Mouse (Mus musculus): ENCODE measurements at regions not wholly inside any gene's neighbourhood (a gene's known extent, or its start where the extent isn't known, plus 50 kb on each side); places are given as distances from the start of the nearest gene placed in this dataset.

DNA sequence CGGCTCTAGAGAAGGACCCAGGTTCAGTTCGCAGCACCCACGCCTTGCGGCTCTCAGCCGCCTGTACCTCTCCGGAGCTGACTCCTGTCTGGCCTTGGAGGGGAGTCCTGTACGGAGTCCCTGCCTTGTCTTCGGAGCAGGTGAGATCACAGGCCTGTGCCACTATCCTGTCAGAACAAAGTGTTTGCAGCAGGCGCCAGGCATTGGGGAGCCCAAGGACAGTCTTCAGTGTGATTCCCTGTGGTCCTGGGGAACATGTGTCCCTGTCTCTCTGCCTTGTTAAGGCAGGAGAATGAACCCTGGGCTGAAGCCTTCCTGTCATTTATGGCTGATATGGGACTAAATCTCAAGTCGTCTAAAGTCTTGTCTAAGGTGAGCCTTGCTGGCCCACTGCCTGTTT, 176.5 kb downstream of the Vrk1 start:
- DNase-seq, result no peak

DNA sequence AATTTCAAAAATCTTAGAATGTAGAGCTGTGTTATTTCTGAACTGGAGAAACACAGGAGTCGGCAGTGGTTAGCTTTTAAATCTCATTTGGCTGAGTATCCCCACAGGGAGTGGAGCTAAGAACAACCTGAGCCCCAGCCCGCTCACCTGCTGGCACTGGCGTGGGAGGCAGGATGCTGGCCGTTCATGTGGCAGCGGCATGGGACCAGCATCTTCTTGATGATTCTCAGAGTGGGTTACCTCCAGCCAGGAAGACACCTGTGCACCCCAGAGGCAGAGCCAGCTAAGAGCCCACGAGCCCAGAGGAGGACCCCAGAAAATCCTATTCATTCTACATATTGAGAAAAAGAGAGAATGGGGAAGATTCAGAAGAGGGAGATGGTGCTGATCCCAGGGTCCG, 181.7 kb downstream of the Vrk1 start:
- no peak for DNase-seq

DNA sequence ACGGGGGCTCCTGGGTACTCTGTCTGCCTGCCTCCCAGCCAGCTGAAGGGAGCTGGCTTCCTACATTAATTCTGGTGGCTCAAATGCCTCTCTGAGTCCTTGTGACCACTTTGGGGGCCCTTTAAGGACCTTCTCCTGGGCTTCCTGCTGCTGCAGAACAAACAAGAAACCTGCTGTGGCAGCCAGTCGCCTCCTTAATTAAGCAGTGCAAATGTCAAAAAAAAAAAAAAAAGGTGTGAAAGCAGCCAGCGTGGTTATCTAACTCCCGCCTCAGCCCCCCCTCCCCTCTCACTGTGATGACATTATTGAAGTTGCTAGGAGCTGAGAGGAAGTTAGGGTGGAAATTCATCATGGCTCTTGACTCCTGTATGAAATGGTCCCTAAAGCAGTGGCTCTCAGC, 189.3 kb downstream of the Vrk1 start:
- DNase-seq, result no peak

DNA sequence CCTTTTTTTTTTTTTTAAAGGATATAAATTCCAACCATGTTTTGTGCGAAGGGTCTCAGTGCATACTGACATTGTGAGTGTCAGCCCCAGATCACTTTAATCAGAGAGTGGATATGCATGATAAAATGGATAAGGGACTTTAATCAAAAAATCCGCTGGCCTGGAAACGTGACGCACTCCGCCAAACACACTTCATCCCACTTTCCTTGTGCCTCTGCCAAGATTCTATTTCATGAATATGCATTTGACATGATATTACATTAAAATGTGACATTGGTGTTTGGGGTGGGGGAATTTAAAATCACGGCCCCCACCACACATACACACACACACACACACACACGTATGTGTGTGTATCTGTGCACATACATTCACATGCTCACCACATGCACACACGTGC, 193.5 kb downstream of the Vrk1 start:
- DNase-seq, result no peak

DNA sequence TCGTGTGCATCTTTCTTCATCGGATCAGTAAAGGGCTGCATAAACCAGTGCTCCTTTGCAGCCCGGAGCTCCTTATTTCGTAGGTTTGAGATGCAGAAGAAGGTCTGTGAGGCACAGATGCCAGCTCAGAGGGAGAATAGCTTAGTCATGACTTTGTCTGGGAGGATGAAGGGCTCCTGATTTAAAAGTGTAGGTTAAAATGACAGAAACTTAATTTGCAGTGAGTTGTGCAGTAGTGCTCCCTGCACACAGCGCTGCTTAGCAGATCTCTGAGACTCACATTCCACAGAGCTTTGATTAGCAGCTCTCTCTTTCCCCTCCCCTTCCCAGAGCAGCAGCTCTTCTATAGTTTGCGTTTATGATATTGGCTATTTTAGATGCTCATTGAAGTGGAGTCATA, 200.9 kb downstream of the Vrk1 start:
- DNase-seq, result no peak

DNA sequence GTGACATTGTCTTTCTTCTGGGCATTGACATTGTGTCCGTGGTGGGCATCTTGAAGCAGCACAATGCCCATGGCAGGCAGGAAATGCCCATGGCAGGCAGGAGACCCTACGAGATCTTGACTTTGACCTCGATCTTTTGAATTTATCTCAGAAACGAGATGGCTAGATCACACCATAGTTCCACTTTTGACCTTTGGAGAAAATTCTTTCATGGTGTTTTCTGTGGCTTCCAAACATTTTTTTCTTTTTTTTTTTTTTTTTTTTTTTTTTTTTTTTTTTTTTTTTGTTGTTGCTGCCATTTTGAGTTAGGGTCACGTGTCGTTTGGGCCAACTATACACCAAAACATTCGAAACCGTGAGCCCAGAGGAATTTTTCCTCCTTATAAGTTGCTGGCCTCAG, 201.5 kb downstream of the Vrk1 start:
- DNase-seq, result no peak

DNA sequence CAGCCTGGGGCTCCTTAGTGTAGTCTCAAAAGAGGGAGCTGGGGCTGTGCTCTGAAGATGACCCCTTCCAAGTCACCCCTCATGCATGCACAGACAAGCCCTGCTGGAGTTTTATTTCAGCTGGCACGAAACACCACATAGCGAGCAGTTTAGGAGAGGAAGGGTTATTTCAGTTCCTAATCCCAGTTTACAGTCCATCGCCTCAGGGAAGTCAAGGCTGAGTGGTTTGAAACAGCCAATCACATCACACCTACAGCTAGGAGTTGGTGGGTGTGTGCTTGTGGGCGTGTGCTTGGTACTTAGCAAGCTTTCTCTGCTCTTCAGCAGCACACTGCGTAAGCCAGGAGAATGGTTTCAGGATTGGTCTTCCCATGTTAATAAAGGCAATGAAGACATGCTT, 202.4 kb downstream of the Vrk1 start:
- DNase-seq, result no peak

DNA sequence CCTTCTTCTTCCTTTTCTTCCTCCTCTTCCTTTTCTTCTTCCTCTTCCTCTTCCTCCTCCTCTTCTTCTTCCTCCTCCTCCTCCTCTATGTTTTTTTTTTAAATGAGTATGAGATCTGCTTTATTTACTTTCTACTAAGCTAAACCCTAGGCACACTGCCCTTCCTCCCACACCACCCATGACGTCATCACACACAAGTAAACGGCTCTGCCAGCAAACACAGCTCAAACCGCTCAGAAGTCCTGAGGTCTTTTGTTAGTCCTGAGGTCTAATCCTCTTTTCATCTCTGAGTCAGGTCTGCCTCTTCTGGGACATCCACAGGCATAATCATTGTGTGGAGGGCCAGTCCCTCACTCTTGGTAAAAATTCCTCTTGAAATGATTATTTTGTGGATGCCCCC, 210.0 kb downstream of the Vrk1 start:
- no peak for DNase-seq

DNA sequence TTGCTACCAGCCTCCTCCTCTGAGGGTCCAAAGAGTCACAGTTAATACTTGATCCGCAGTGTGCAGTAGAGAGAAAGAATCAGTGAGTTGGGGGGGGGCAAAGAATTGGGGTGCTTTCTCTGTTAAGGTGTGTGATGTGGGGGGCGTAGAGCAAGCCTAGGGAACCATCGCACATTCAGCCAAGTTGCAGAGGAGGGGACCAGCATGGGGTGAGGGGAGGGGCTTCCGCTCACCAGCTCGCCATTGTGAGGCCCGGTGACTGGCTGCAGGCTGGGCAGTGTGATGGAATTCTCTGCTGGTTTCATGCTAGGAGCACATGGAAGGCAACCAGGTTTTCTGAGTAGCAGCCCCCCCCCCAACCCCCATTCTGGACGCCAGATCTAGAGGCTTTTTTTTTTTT, 216.2 kb downstream of the Vrk1 start:
- no peak for DNase-seq

DNA sequence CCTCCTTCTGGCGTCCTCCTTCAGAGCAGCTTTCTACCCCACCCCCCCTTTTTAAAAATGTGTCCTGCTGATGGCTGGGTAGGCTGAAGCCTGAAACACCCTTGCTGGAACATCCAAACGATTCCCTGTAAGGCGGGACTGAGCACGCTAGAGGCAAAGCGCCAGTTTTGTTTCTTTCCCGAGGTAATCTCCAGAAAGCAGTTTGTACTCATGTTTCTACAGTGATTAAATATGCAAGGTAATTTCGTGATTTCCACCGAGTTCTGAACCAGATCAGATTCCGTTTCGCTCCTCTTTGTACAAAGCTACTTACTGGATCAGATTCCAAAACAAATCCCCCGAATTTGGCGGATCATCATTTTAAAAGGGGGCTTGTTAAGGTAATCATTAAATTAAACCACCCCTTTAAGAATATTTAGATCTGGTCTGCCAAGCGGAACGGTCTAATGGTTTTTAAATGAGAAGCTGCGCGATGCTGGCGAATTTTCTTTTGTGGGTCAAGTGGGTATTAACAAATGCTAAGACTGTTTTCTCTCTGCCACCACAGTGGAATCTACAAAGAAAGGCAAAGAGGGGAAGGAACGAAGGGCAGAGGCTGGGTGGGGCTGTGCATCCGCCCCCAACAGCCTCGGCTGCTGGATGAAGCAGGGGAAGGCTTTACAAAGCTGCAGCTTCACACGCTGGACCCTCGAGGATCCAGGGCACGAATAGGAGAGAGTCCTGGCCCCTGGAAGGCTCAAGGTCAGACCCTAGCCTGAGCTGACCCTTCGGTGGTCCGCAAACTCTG, 216.9 kb downstream of the Vrk1 start:
- DNase-seq, result no peak

DNA sequence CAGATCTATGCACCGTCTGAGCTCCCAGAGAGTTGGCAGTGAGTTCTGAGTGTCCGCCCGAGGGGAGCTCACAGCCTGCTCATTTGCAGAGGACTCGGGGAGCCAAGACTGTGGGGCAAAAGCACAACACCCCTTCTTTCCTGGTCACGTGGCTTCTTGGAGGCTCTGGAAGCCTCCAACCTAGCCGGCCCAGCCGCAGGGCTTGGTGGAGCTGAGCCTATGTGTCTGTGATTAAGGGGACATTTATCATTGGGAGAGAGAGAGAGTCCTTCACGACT, 217.5 kb downstream of the Vrk1 start:
- no peak for DNase-seq

DNA sequence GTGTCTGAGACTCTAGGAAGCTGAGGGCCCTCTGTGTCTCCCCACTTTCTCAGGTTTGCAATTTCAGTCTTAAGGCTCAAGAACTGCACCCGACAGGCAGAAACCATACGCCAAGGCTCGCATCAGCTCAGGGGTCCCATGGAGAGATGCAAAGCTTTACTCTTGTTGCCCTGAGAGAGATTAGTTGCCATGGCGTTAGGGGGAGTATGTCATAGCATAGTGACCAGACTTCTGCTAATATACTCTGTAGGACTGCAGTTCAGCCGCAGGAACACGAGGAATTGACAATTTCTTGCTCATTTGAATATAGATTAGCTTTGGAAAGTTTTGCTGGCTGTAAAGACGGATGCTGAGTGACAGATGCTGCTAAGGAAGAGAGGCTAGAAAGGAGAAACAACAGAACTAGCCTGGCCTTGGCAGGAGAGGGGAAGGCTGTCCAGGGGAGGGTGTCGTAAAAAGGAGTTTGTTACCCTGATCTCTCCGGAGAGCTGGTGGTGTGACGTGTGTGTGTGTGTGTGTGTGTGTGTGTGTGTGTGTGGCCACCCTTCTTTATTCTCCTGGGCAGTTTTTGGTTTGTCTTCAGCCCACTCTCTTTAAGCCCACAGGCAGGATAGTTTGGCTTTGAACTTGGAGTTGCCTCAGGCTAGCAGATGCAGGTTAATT, 235.3 kb downstream of the Vrk1 start:
- DNase-seq, result no peak

DNA sequence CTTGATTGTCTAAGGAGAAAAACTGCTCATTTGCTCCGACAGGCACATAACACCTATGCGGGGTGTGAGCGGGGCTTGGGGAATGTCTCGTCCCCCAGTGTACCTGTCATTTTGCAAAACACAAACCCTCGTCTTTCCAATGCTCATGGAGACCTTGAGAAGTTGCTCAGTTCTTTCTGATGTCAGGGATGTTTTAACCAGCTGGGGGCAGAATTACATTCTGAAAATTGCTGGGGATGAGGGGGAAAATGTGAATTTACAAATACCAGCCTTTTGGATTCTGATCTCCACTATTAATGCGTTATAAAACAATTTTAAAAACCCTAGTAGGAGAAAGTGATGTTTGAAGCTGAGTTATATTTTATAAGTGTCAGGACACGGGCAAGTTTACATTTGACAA, 263.6 kb downstream of the Vrk1 start:
- no peak for DNase-seq

DNA sequence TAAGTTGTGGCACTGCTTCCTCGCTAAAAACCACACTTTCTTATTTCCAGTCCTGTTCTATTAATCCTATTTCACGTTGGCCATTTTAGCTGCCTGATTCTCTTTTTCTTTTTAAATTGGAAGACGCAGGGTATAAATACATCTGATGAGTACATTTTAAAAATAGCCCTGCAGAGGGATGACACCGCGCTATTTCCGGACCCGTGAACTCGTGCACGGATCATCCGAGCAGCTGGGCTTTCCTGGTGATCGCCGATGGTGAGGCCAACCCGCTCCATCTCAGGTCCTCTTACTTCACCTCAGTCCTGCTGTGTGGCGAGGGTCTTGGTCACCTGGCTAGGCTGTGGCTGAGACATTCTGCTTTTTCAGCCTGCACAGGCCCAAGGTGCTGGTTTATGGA, 267.9 kb downstream of the Vrk1 start:
- DNase-seq, result peak; percentile 13 to 26

DNA sequence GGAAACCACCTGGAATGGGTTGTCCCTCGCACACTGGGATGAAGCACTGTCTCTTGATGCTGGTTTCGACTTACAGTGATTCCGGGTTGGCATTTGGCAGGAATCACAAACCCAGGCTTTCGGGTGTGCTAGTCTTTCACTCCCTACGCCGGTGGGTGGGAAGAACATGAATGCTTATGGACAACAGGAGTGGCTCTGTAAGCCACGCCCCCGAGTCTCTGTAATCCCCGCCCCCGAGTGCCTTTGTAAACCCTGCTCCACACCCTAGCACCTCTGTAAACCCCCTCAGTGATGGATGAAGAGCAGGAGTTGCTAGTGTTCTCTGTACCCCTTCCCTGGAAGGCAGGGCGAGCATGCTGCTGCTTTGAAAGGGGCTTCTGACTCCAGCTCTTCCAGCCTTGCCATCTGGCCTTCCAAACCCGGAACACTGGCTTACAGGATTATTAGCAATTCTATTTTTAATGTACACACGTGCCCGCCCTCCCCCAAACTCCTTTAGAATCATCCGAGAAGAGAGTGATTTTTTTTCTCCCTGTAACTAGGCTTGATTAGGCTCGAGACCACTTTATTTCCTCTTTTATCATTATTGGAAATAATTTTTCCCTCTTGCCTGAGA, 272.6 kb downstream of the Vrk1 start:
- DNase-seq, result no peak

DNA sequence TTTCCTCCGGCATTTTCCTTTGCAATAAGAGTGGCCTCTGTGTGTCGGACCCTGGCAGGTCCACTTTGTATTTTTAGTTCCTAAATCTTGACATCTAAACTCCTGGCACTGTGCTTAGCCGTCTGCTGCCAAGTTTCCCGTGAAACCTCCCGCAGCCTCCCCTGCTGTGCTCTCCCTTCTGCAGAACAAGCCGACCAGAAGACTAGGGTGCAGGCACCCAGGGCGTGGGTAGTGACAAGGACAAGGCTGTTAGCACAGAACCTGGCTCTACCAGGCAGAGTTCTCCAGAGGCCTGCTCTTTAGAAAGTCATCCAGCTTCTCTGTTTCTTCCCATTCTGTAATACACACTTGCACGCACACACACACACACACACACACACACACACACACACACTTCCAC, 274.8 kb downstream of the Vrk1 start:
- DNase-seq, result no peak

DNA sequence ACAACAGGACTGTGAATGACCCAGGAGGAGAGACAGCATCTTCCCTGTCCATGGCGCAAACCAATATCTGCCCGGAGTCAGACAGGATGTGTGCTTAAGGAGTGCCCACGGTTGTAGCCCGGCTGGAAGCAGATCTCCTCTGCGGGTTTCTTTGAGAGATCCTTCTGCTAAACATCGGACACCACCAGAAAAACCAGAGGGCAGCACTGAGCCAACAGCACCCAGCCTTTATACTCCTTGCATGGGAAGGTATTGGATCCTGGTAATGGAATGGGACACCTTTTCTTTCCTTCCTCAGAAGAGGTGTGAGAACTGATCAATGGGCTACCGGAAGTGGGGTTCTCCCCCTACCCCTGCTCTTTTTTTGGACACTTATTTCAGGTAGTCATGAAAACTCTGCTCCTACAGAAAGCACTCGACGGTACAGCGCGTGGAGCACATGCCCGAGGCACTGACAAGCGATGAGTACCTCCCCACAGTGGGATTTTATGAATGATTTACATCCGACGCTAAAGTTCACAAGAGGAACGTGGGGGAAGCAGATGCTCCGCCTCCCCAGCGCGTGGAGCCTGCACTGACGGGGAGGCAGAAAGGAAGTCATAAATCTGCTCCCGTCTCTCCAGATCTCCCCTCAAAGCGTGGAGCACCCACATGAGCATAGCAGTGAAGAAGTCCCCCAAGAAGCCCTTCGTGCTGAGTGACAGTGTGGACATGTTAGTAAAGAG, 278.9 kb downstream of the Vrk1 start:
- no peak for DNase-seq

DNA sequence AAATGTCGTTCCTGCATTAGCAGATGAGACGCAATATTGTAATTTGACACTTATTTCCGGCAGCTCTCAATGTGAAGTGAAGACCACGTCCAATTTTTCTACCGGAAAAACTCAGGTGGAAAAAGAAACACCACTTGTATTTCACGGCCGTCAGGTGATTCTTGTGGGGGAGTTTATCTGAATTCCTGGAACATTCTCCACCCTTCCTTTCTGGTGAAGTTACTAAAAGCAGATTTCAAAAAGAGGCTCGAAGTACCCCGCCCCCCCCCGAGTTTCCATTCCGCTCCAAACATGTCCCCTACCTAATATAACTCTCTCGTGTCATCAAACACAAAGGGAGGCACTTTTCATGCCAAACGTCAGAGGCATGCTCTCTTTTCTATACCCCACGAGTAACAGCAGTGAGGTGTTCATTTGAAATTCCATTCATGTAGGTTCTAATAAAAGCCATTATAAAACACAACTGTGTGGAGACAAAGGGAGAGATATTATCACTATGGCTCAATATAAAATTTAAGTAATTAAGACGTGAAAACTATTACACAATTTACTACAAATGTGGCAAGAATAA, 281.5 kb downstream of the Vrk1 start:
- DNase-seq, result no peak

DNA sequence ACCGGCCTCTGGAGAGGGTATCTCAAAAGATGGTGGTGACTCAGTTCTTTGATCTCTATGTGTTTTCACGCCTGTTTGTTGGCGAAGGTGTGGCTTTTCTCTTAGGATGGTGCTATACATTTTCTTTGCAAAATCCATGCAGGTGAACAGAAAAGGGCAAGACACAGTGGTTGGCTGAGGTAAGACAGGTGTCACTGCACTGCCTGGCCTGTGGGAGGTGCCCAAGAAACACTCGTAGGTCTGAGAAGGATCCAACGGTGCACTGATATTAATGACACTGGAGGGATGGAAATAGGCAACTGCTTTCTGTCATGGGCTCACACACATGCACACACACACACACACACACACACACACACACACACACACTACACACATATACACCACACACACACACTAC, 283.1 kb downstream of the Vrk1 start:
- DNase-seq, result no peak

DNA sequence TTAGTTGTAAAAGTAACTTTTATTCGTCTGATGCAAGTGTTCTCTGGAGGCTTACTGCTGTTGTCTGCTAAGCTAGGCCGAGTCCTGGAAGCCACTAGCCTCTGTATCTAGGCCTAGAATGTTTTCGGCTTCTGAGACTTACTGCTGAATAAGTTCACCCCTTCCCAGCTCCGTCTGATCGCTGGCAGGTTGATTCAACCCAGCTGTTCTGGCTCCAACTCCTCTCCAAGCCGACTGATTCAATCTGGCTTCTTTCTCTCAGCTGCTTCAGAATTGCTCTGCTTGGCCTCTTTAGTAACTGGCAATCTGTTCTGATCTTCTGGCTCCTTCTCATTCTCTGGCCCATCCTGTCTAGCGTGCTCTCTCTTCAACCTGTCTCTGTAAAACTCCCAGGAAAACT, 285.6 kb downstream of the Vrk1 start:
- no peak for DNase-seq

DNA sequence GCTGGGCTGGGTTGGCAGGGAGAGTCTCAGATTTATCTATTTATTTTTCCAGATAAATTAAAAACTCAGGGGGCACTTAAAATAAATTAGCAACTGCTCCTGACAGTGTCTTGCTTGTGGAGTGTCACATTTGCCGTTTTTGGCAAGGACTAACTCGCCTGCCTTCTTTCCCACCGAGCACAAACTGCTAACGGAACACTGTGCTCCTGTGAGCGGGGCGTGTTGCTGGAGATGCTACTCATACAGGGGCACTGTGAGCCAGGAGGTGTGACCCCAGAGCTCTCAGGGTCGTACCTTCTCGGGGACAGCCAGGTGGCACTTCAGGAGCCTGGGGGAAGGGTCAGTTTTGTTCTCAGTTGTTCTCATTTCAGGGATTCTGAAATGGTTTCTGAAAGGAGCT, 292.6 kb downstream of the Vrk1 start:
- DNase-seq, result no peak

DNA sequence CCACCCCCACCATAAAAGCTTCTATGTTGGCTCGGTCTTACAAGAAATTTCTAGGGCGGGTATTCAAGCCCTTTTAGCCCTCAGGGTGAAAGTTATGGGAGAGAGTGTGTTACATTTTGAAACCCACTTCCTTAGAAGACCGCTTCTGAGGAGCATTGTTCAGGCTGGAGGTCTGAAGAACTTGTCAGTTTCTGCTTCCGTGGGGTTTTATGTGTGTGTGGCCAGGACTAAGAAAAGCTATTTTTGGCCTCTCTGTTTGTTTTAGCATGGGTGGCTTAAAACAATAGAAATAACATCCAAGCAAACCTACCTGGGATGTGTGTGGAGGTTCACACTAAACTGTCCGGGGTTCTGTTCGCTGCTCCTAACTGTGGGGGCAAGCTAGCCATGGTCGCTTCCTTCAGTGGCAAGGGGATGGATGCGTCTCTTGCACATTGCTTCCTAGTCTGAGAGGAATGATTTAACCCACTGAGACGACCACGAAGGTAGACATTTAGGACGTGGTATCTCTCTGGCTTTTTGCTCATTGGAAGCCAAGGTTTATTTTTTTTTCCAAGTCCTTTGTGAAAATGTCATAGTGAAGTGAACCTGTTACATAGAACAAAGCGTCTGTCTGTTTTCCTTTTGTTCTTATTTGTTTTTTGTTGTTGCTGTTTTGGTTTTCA, 298.4 kb downstream of the Vrk1 start:
- no peak for DNase-seq

Data from heart, adult 18-20 months (tissue).